Mouse (Mus musculus) telencephalon, adult 2 months (tissue): ENCODE measurements around the gene Kdm2b.

Experiments used
- DNase-seq: peaks from one replicate; pipeline ENCODE4 v3.0.0-alpha.2; 2011; ENCODE audit warnings: low read depth, low spot score

The Kdm2b gene

GRCm38 (mm10) chr5:122894007-122894637 lies 95.5 kb downstream of the Kdm2b start:
- peak; percentile 41 for DNase-seq

- DNase-seq, result no peak
Observed at GRCm38 (mm10) chr5:122893270-122893669, 96.4 kb downstream of the Kdm2b start.

GRCm38 (mm10) chr5:122890396-122890795 lies 99.2 kb downstream of the Kdm2b start:
- DNase-seq, result no peak

GRCm38 (mm10) chr5:122888612-122889214 lies 100.9 kb downstream of the Kdm2b start:
- no peak for DNase-seq

GRCm38 (mm10) chr5:122887926-122888611 lies 101.6 kb downstream of the Kdm2b start:
- DNase-seq, result no peak

- no peak for DNase-seq
Observed at GRCm38 (mm10) chr5:122887033-122887432, 102.6 kb downstream of the Kdm2b start.

- DNase-seq, result no peak
Observed at GRCm38 (mm10) chr5:122884594-122885348, 104.9 kb downstream of the Kdm2b start.

GRCm38 (mm10) chr5:122883652-122884235 lies 105.9 kb downstream of the Kdm2b start:
- no peak for DNase-seq

- DNase-seq, result no peak
Observed at GRCm38 (mm10) chr5:122883237-122883636, 106.4 kb downstream of the Kdm2b start.

- DNase-seq, result no peak
Observed at GRCm38 (mm10) chr5:122882256-122883050, 107.2 kb downstream of the Kdm2b start.

- DNase-seq, result peak; percentile 28
Observed at GRCm38 (mm10) chr5:122881313-122881712, 108.3 kb downstream of the Kdm2b start.

GRCm38 (mm10) chr5:122880241-122880980 lies 109.2 kb downstream of the Kdm2b start:
- no peak for DNase-seq

GRCm38 (mm10) chr5:122876671-122877070 lies 113.0 kb downstream of the Kdm2b start:
- no peak for DNase-seq

GRCm38 (mm10) chr5:122874359-122874758 lies 115.3 kb downstream of the Kdm2b start:
- no peak for DNase-seq

GRCm38 (mm10) chr5:122873573-122873972 lies 116.0 kb downstream of the Kdm2b start:
- DNase-seq, result no peak

- DNase-seq, result no peak
Observed at GRCm38 (mm10) chr5:122872626-122873025, 117.0 kb downstream of the Kdm2b start.

- no peak for DNase-seq
Observed at GRCm38 (mm10) chr5:122863053-122863452, 126.6 kb downstream of the Kdm2b start.

- no peak for DNase-seq
Observed at GRCm38 (mm10) chr5:122855858-122856257, 133.8 kb downstream of the Kdm2b start.

GRCm38 (mm10) chr5:122852611-122853010 lies 137.0 kb downstream of the Kdm2b start:
- DNase-seq, result no peak

GRCm38 (mm10) chr5:122850319-122851002 lies 139.2 kb downstream of the Kdm2b start:
- no peak for DNase-seq
